Mouse (Mus musculus) cerebellum, adult 2 months (tissue): ENCODE measurements around the gene Pafah2.

Source experiments
- CTCF ChIP-seq: fragments of 200-500 bp; IDR thresholded peaks from 2 replicates; pipeline ENCODE4 v1.5.1; 2011; ENCODE audit warnings: low read depth, mild to moderate bottlenecking, control low read depth, low read length, moderate library complexity, borderline replicate concordance; ENCODE audit not compliant: insufficient read depth
- POLR2A ChIP-seq: fragments of 200-500 bp; IDR thresholded peaks from 2 replicates; pipeline ENCODE4 v1.6.1; 2011; ENCODE audit warnings: low read length, control low read depth, borderline replicate concordance; ENCODE audit not compliant: insufficient read depth

GRCm38 (mm10) chr4:134355841-134356452, 40.2 kb upstream of the Pafah2 start:
- no peak for TF ChIP-seq CTCF
- TF ChIP-seq POLR2A: no peak
